Mouse (Mus musculus) liver (tissue): ENCODE measurements around the gene Apoe.
"Not testable (repeated sequence)": the region's sequence is repeated elsewhere in the genome, so short reads cannot be mapped to it uniquely, and the experiment has no call there.

ENCODE experiments used
- DNase-seq: peaks from one replicate; pipeline ENCODE4 v3.0.0-alpha.2; 2020; ENCODE audit warnings: mixed read lengths

The Apoe gene

DNA sequence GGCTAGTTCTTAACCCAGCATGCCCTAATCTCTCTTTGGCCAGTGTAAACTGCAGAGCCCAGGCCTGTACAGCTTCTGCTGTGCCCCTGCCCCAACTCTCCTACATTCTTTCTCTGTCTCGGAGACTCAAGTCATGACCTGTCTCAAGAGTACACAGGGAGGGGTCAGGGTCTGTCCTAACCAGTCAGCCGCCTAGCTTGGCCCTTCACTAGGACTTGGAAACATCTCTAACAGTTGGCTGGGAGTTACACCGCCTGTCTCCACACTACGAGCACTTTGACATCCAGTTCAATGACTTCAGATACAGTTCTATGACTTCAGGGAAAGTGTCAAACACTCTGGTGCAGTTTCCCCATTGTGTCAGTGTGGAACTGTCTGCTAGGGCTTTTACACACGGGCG, 7.6 kb downstream of the Apoe start:
- DNase-seq: no peak

DNA sequence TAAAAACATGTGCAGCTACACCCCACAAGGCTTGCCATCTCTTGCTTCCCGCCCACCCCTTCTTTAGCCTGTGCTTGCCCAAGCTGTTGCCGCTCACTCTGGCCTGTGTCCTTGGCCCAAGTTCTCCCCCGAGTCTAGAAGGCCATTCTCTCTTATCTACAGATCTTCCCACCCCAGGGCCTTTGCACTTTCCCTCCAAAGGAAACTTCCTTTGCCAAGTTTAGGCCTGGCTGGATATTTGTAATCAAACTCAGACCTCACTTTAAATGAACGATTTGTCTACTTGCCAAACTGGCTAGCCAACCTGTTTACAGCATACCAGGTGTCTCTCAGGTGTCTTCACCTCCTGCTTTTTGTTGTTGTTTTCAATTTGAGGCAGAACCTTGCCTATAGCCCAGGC, 8.1 kb downstream of the Apoe start:
- no peak for DNase-seq

DNA sequence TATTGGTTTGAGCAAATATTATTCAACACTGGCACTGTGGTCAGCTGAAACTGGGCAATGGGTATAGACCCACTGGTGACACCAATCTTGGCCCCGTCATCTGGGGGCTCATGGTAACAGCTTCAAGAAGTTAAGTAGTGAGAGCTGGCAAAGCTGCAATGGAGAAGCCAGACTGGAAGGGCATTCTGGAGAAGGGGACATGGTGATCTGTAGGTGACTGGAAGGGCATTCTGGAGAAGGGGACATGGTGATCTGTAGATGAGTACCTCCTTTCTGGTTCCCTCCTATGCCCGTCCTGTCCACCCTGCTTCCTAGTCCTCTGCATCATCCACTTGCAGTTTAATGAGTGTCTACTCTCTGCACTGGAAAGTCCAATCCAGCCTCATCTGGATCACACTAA, 10.4 kb downstream of the Apoe start:
- no peak for DNase-seq

DNA sequence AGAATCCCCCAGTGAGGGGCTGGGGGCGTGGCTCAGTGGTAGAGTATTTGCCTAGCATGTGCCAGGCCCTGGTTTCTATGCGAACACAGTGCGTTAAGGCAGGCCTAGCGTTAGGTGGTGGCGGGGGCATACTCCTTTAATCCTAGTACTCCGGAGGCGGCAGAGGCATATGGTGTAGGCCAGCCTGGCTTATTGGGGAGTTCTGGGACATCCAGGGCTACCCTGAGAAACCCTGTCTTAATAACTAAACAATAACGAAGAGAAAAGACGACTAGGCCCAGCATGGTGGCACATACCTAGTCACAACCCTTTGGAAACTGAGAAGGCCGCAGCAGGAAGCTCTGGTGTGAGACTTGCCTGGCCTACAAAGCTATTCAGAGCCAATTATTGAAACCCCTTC, 10.9 kb downstream of the Apoe start:
- DNase-seq: no peak

DNA sequence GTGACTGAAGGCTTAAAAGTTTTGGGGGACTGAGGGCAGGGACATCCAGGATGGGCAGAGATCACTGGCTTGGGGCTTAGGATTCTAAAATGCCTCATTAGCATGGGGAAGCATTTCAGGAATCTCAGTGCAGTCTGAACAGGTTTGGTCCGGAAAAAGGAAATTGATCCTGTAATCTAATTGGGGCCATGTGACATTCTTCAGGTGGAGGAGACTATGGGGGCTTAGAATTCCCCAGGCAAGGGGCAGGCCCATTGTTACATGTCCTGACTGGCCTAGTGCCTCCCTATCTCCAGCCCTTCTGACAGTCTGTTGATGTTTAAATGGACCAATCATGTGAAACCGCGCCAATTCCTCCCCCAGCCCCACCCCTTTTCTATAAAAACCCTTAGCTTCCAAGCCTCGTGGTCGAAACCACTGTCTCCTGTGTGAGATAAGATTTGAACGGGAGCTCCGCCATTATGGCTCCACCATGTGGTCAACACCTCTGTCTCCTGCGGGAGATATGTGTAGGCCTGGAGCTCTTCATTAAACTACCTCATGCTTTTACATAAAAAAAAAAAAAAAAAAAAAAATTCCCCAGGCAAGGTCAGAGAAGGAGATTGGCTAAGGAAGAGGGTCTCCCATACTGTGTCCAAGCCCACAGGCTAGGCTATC, 11.9 kb downstream of the Apoe start:
- DNase-seq: not testable (repeated sequence)

DNA sequence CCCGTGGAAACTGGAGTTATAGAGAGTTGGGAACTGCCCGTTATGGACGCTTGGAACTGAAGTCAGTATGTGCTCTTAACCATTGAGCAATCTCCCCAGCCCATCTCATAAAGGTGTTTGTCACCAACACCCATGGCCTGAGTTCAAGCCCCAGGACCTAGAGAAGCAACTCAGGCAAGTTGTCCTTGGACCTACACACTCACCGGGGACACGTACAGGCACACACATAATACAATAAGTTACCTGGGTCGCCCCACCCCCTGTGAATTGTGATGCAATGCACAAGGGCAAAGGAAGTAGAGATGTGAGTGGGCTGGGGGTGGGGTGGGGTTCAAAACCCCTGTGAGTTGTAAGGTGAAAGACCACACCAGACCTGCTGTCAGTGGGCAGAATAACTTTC, 12.5 kb downstream of the Apoe start:
- peak; percentile 51 for DNase-seq

DNA sequence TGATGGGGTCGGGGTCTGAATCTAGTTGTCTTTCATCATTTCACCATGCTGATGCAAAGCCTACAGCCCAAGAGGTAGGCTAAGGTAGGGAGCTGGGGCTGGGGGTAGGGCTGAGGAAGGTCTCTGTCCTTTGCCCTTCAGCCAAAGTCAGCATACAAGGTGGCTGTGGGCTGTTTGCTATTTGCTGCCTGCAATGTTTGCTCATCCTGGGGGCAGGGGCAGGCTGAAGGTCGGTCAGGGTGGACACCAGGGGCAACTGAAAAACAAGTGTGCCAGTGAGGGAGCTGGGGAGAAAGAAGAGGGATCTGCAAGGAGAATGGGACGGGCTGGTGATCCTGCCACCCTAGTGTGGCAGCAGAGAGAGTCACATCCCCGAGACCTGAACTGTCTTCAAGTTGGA, 13.6 kb downstream of the Apoe start:
- DNase-seq: peak; percentile 54

DNA sequence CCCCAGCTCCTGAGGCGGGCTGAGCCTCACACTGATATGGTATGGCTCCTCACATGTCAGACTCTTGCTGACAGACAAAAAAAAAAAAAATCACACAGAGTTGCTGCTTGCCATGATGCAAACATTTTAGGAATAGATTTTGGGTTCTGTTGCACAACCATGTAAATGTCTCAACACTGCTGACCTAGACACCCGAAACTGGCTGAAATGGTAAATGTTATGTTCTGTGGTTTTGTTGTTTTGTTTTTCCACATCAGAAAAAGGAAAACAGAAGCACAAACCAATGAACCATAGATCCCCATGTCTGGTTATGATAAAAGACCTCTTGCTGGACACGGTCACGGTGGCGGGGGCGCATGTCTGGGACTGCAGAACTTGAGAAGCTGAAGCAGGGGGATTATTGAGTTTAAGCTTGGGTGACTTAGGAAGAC, 15.2 kb downstream of the Apoe start:
- DNase-seq: no peak

DNA sequence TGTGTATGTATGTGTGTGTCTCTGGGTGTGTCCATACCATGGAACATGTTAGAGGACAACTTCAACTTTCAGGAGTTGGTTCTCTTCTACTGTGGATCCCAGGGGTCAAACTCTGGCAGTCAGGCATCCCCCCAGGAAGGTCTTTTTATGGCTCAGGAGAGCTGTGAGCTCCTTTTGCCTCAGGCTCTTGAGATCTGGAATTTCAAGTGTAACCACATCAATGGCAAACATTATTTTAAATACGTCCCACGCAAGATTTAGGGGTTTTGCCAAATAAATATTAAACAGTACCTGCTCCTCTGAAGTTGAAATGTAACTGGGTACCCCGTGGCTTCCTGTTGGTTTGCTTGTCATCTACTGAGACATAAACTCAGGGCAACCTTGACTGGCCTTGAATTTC, 16.0 kb downstream of the Apoe start:
- DNase-seq: no peak

DNA sequence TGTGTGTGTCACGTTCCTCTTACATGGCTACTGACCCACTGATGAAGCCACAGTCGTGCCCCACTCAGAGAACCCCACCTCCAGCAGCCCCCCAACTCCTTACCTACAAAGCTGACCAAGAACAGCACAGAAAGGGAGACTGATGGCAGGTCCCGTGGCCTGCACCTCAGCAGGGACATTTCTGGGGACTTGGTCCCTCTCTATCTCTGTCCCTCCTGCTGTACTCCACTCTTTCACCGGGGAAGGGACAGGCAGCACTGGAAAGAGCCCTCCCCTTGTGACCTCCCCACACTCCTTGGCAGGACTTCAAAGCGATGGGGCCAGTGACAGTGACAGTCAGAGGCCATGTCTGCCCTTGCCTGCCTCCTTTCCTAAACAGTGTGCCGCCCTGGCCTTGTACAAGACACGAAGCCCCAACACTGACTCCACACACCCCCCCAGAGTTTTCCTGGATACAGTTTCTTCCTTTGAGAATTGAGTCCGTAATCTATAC, 17.7 kb downstream of the Apoe start, which contains the start of the genes Gm44805 and Apoc4:
Gene Gm44805 (minus strand): TSS at position 222 of the 493 bp plus-strand sequence.
Gene Apoc4 (minus strand): TSS at position 278 of the 493 bp plus-strand sequence.
- no peak for DNase-seq

DNA sequence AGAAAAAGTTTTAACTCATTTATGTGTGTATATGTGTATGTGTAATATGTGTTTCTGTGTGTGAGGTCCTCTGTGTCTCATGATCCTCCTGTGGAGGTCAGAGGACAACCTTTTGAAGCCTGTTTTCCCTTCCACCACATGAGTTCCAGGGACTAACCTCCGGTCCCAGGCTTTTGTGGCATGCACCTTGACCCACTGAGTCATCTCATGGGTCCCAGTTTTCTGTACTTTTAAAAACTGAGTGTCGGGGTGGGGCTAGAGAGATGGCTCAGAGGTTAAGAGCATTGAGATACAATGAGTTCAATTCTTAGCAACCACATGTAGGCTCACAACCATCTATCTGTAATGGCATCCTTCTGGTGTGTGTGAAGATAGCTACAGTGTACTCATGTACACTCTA, 18.3 kb downstream of the Apoe start:
- DNase-seq: no peak

DNA sequence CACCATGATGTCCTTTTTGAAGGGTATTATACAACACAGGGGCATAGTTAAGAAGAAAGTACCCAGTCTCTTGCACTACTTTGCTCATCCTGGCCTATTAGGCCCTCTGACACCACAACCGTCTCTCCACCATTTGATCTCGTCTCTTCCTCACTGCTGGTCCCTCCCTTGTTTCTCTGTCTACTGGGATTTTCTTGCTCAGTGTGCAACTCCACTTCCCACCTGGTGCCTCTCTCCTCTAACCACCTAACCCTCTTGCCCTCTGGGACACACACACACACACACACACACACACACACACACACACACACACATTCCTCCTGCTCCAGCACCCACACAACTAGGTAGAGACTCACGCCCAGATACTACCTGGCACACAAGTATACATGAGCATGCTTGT, 20.1 kb downstream of the Apoe start:
- DNase-seq: no peak

DNA sequence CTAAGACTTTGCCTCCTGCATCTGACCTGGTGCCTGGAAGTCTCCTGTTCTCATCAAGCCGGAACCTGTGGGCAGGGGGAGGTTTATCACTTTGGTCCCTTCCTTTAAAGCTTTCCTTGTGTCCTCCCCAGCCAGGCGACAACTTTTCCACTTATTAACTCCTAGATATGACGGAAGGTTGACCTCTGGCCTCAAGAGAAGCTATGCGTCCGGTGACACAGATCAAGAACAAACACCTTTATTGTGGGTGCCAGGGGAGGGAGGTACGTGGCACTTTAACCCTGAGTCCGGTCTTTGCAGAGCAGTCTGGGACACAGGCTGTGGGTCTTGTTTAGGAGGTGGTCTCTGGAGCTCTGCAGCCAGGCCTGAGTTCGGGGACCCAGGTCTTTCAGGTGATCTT, 21.1 kb downstream of the Apoe start, which contains the start of gene Apoc2:
Gene Apoc2 (minus strand): TSS at position 70 of the 400 bp plus-strand sequence.
- no peak for DNase-seq

DNA sequence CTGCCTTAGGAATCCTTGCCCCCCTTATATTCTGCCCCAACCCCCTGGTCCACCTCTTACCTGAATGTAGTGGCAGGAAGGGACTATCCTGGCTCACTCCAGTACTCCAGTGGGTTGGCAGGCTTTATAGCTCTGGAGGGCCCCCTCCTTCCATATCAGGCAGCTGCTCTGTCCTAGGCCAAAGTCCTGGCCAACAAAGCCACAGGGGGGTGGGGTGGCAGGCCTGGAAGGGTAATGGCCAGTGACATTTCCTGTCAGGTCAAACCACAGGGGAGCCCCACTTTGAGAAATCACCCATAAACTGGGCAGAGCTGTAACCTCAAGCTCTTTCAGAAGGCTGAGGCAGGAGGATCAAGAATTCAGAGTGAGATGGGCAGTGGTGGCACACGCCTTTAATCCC, 22.3 kb downstream of the Apoe start:
- peak; percentile 55 for DNase-seq

DNA sequence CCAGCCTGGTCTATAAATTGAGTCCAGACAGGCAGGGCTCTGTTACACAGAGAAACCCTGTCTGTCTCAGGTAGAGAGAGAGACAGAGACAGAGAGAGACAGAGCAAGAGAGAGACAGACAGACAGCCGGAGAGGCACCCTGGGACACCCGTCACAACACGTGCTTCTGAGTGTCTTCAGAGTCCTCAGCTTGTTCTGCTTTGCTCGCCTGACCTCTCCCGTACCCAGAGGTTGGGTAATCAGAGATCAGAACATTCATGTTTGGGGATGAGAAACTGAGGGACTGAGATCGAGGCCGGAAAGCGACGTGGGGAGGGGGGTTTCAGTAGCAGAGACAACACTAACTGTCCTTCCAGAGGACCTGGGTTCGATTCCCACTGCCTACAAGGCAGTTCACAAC, 23.2 kb downstream of the Apoe start:
- no peak for DNase-seq

DNA sequence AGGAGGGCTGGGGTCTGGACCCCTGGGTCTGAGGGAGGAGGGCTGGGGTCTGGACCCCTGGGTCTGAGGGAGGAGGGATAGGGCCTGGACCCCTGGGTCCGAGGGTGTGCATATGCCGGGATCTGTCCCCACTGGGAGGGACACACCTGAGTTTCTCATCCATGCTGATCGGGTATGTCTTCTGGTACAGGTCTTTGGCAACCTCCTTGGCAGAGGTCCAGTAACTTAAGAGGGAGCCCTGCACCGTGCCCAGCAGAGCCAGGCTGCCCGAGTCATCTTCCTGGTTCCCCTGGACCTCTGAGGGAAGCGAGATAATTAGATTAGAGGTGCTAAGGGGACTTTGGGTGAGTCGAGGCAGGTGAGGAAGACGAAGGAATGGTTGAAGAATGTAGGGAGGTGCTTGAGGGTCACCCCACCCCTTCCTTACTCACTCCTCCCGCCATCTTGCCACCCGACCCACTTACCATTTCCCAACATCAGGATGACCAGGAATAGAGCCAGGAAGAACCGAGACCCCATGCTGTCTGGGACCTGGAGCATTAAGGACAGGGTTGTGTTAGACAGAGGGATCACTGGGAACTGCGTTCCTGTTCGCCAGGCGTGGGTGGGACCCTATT, 25.8 kb downstream of the Apoe start:
- DNase-seq: no peak

DNA sequence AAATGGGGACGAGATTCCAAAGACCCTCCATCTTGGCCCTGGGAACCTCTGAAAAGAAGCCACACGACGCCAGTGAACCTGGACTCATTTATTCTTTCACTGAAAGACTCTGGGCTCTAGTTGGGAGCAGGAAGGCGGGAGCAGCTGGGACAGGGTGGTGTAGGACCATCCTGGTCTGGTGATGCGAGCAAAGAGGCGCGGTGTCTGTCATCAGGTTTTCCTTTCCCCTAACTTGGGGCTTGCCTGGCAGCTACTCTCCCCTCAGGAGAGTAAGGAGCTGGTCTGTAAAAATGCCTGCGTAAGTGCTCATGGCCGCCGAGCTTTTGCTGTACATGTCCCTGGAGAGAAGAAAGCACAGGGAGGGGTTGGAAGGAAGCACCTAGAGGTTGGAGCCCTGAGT, 27.5 kb downstream of the Apoe start:
- no peak for DNase-seq

DNA sequence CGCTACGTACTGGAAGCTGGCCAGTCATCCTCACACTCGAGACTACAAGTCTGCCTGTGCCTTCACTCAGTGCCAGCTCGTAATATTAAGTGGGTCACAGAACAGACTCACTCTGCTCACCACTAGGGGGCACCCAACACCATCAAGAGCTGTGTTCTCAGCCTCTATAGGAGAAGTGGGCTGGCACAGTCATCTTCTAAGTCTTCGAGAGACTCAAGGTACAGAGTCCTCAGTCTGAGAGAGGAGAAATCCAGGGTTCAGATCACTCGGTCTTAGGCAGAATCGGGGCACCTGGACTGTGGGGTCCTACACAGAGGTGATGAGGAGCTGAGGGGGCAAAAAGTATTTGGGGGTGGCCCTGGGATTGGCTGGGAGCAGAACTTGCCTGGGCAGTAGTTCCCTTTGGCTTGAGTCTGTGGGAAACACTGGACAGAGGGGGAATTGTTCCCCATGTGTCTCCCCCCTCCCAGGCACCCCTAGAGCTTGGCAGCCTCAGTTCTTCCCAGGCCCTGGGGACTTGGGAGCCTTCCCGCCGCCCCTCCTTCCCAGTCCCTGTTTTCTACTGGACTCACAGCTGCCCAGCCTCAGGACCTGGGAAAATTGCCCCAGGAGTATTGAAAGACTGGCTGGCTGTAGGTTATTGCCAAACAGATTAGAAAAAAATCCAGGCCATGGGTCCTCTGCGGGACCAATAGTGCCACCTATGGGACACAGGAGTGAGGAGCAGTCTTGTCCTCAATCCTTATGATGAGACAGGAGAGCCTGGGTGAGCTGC, 29.9 kb downstream of the Apoe start:
- DNase-seq: peak; percentile 90

DNA sequence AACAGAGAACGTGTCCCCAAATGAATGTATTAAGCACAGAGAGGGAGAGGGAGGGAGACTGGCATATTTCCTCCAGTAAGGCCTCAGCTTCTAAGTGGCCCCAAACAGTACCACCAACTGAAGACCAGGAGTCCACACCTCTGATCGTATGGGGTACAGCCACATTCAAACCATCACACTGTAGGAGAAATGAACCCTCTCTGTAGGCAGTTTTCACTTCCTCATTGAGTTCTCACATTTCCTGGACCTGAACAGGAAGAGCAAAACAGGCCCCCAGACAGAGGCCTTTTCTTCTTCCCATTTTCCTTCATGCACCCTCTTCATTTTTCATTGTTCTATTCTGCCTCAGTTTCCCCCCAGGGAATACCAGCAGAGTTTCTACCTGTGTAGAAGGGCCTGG, 31.6 kb downstream of the Apoe start:
- DNase-seq: no peak

DNA sequence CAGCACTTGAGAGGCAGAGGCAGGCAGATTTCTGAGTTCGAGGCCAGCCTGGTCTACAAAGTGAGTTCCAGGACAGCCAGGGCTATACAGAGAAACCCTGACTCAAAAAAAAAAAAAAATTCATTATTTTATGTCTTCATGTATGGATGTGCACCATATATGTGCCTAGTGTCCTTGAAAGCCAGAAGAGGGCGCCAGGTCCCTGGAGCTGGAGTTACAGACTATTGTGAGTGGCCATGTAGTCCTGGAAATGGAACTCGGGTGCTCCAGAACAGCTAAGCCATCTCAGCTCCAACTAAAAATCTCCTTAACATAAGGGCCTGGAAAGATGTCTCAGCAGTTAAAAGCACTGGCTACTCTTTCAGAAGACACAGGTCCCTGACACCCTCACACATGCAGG, 32.2 kb downstream of the Apoe start:
- peak; percentile 34 for DNase-seq

DNA sequence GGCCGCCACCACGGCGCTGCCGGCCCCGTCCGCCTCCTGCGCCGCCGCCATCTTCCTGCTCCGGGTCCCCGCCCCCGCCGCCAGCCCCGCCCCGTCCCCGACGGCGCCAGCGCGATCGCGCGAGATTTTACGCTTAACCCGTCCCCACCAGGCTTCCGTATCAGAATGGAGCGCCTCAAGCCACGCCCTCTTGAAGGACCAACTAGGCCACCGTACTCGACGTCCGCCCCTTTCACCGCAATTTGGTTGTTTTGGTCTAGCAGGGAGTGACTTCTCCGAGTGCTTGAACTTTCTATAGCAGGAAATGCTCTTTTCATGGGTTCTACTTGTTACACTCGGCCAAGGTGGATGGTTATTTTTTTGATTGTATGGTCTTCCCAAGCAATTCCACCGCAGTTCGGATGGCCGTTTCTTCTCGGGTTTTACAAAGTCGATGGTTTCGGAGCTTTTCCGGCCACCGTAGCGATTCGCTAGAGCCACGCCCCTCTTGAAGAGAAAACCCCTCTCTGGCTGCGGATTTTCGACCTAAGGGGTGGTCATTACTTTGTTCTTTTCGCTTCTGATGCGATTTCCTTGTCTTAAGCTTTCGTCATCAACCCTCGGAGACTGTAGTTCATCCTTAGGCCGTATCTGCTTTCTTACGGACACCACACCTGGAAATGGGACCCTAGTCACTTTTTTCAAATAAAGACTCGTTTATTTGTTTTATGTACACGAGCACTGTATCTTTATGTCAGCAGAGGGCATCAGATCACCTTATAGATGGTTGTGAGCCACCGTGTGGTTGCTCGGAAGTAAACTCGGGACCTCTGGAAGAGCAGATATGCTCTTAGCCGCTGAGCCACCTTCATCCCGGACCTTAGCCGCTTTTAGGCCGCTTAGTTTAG, 33.8 kb downstream of the Apoe start, which contains the start of gene Clptm1:
Gene Clptm1 (minus strand): TSS at position 79 of the 887 bp plus-strand sequence.
- DNase-seq: peak; percentile 98

DNA sequence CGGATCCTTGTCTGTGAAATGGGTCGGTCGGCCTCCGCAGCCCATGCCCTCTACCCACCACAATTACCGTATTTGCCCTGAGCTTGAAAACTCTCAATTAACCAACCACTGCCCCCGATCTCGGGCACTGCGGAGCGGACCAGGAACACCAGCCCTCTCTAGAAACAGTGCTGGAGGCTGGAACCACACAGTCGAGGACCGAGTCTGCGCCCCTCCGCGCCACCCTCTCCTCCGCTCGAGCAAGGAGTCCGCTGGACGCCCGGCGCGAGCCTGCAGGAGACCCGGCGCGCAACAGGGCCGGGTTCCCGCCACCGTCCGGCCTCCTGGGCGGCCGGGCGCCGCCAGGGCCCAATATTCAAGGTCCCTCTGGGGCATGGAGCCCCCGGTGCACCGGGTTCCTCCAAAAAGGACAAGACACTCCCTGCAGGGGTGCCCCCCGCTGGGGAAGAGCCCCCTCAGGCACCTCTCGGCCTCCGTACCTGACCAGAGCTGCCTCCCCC, 34.5 kb downstream of the Apoe start:
- DNase-seq: no peak
